Mouse (Mus musculus): Measurements from ENCODE around the gene Hikeshi.

The Hikeshi gene

GRCm38 (mm10) chr7:89940571-89941463, at the start of gene Hikeshi:
Gene Hikeshi, minus strand, starts transcription at chr7:89941204.
- DNase-seq (ENCODE audit: low spot score in 2 of 2) = peak; percentile 85 to 97

- no peak for DNase-seq (ENCODE audit: low spot score in 2 of 2)
These were observed 43.4 kb upstream of the Hikeshi start for GRCm38 (mm10) chr7:89984421-89984820.

DNA sequence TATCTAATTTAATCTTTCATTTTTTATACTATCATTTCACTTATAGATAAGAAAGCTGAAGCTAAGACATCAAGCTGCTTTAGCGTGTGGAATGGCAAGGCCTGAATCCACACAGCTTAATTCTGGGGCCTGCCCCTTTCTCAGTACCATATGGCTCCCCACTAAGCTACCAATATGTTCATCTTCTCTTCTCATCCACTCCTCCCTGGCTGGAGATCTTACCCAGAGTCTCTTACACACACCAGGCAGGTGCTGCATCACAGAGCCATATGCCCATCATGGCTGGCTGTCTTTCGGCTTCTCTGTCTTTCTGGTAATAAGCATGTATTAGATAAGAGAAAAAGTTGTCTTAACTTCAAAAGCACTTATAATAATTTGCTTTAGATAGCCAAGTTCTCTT, 42.4 kb upstream of the Hikeshi start:
- no peak for DNase-seq (ENCODE audit: low spot score in 2 of 2)

GRCm38 (mm10) chr7:89981557-89981956, 40.6 kb upstream of the Hikeshi start:
- no peak for DNase-seq (ENCODE audit: low spot score in 2 of 2)

DNA sequence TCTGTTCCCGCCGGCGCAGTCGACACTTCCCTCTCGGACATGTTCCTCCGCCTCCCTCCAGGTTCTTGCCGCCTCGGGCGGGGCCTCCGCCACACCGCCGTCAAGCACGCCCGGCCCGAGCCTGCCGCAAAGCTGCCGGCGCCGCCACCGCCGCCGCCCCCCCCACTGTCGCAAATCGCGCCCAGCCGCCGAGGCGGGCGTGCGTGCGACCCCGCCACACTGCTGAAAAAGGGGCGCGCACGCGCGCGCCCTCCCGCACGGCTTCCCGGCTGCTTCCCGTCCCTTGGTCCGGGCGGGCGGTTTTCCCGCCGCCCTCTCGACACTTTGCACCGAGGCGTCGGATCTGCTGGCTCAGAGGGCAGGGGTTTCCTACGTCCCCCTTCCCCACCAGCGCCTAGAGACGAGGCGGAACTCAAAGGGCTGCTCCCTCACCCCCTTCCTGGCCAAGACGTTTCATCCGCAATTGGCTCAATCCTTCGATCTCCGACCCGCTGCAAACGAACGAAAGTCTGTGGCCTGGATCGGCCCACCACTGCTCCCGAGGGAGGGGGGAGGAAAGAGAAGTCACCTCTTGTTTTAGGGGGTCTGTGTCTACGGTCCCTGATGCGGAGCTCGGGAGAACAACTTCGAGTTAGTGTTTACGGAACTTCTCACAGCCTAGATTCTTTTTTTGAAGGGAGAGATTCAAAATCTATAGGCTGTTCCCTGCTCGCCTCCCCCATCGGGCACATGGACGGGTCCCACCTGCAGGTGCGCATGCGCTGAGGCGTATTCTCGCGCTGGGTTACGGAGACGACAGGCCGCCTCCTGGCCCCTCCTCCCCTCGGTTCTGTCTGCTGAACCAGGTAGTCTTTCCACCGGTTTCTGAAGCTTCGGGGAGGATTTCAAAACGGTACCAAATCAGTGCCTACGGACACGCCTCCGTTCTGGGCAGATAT, 39.8 kb upstream of the Hikeshi start, which contains the start of gene Eed:
Gene Eed (minus strand): TSS at position 499 of the 938 bp plus-strand sequence.
- DNase-seq (ENCODE audit: low spot score in 2 of 2) = peak; percentile 94 to 96

DNA sequence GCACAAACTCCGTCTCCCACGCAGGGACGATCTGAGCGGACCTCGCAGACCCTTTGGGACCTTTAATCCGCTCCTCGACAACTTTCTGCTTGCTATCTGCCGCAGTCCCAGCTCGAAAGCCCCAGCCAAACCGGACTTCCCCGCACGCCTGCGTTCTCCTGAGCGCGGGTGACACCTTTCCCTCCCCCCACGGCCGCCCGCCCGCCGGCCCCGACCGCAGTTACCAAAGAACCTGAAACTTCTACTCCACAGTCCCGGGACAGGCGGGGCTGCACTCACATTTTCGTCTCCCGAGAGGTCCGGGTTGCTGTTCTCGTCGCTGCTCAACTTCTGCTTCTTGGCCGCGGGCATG, 39.1 kb upstream of the Hikeshi start:
- no peak for DNase-seq (ENCODE audit: low spot score in 2 of 2)

DNA sequence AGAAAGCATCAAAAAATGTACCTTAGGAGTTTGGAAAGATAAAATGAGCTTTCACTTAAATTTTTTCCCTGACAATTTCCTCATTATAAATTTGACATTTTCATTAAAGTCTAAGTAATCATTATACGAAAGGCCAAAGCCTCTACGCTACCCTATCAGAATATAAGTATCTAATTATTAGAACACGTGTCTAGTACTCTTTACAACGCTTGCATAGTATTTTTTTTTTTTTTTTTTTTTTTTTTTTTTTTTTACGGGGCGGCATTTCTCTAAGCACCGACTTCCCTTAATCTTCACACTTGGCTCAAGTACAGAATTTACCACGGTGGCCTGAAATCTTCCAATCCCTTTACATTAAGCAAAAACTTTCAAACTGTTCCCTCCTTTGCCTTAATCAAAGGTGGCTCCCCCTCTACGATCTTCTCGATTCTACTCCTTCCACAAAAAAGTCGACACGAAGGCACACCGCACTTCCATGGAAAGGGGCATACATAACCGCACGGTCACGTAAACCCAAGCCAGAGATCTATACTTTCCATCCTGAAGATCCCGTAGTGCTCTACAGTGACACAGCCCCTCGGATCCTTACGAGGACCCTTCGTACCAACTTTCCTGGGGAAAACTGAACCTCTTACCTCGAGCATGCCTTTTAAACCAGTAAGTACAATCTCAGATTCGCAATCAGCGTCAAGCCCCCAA, 38.6 kb upstream of the Hikeshi start:
- DNase-seq (ENCODE audit: low spot score in 2 of 2) = no peak

- DNase-seq (ENCODE audit: low spot score in 2 of 2) = no peak
These were observed 35.8 kb upstream of the Hikeshi start for GRCm38 (mm10) chr7:89976796-89977195.

- no peak for DNase-seq (ENCODE audit: low spot score in 2 of 2)
These were observed 34.6 kb upstream of the Hikeshi start for GRCm38 (mm10) chr7:89975571-89975970.

DNA sequence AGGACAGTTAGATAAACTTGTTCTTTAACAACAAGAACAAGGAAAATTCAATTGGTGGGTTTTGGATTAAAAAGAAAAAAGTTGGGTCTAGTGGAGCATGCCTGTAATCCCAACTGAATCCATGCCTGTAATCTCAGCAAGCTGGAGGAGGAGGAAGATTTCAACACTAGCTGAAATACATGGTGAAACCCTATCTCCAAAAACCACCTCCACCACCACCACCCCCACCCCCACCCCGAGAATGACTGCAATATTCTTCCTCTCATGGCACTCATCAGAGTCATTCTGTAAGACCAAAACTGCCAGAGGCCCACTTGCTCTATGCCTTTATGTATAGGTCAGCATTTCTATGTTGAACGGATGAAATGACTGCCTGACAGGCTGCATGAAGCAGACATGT, 26.2 kb upstream of the Hikeshi start:
- DNase-seq (ENCODE audit: low spot score in 2 of 2) = no peak

DNA sequence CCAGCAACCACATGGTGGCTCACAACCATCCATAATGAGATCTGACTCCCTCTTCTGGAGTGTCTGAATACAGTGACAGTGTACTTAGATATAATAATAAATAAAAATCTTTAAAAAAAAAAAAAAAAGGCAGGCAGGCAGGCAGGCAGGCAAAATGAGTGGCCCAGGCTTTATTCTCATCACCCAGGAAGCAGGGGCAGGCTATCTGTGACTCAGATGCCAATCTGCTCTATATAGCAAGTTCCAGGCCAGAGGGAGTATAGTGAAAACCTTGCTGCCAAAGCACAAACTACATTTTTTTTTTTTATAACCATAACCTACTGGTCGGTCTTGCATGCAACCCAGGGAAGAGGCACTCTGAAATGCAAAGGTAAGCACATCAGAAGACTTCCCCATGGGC, 25.8 kb upstream of the Hikeshi start:
- DNase-seq (ENCODE audit: low spot score in 2 of 2) = no peak

- no peak for DNase-seq (ENCODE audit: low spot score in 2 of 2)
These were observed 22.1 kb upstream of the Hikeshi start for GRCm38 (mm10) chr7:89963135-89963534.

- no peak for DNase-seq (ENCODE audit: low spot score in 2 of 2)
These were observed 16.3 kb upstream of the Hikeshi start for GRCm38 (mm10) chr7:89957300-89957699.

GRCm38 (mm10) chr7:89954261-89954660, 13.3 kb upstream of the Hikeshi start:
- DNase-seq (ENCODE audit: low spot score in 2 of 2) = no peak

GRCm38 (mm10) chr7:89949403-89949802, 8.4 kb upstream of the Hikeshi start:
- no peak for DNase-seq (ENCODE audit: low spot score in 2 of 2)

DNA sequence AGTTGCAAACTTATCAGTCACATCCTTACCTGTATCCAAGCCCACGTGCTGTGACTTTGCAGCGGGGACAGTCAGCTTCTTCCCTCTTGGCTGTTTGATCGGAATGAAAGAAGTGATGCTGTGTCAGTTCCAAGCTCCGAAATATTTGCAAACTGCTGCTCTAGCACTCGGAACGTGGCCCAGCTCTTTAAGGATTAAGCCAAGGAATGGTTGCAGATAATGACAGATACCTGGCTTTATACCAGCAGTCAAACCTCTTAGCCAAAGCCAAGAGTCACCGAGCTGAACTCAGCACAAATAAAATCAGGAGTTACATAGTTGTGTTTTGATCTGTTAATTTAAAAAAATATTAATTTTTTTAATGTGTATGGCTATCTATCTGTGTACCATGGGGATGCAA, 7.0 kb upstream of the Hikeshi start:
- DNase-seq (ENCODE audit: low spot score in 2 of 2) = no peak

DNA sequence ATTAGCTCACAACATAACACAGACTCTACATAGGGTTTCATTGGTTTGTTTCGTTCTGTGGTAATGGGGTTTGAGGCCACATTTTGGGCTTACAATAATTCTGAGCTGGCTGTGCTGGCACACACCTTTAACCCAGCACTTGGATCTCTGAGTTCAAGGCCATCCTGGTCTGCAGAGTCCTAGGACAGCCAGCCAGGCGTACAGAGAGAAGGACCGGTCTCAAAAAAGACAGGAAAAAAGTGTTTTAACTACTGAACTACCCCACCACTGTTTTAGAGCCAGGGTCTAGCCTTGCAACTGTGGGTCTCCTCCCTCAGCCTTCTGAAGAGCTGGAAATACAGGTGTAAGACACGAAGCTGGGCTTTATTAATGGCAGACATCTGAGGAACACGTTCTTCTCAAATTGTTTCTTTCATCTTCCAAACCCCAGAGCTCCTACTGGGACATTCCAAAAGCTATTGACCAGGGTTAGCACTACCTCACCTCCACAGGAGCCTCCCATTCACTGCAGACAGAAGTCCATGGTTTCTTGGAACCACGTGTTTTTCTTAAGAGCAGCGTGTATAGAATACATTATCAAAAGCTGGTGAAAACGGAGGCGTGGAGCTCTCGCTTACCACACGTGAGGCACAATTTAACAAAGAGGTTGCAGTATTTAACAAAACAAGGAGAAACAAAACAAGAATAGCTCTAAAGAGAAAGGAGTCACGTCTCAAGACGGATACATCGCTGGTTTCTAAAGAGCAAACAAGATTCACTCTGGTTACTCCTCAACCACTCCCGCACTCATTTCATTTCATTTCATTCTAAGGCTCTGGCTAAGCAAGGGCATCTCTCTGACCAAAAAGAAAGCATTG, 1.3 kb downstream of the Hikeshi start:
- no peak for DNase-seq (ENCODE audit: low spot score in 2 of 2)

GRCm38 (mm10) chr7:89923441-89924180, 17.4 kb downstream of the Hikeshi start:
- no peak for DNase-seq (ENCODE audit: low spot score in 2 of 2)

DNA sequence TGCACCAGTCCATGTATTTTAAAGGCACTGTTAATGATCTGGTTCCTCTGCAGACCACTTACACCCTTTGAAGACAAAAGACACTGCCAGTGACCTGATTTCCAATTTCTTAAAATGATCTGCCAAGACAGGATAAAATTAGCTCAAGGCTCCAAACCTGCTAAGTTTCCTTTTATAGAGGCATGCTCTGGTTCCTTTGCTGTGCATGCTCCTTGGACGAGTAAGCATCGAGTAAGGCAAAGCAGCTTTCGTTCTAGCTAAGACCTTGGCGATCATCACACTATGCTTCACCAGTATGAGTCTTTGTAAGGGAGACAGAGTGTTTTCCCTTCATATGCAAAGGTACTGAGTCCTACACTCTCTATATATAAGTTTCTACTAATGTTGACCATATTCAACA, 23.2 kb downstream of the Hikeshi start:
- no peak for DNase-seq (ENCODE audit: low spot score in 2 of 2)

DNA sequence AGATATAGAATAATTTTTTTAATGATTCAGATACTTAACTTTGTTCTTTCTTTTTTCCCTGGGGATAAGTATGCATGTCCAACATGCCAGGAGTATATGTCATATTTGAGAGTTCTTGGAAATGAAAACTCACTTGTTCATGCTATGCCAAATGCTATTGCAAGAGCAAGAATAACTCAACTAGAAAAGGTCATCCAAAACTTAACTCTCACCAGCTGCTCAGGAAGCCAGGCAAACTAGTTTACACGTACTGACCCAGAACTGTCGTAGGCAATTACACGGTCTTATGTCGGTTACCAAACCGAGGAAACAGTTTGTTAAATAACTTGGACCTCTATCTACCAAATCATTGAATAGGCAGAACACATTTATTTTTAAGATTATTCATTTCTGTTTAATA, 24.3 kb downstream of the Hikeshi start:
- no peak for DNase-seq (ENCODE audit: low spot score in 2 of 2)
